Mouse (Mus musculus): ENCODE data around the gene Coq8b. TPM values are rescaled to one million over a fixed set of nuclear protein-coding genes. Genes with fewer than 3 reads are reported as not detected.

Gene Coq8b
- polyA plus RNA-seq, 1 experiment from 2014 or later = 21.1 TPM

DNA sequence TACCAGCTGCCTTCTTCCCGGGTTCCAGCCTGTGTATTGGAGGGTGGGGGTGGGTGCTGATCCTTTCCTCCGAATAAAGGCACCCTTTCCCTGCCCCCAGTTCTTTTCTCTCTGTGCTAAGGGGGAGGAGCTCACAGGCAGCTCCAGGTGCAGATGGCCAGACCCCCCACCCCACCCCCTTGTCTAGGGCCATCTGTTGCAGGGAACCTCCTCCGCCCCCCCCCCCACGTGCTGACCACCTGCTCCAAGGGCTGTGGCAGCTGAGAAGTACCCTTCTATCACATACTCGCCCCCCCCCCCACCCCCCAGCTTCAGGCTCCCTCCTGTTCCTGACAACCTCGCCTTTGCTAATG, 25.0 kb downstream of the Coq8b start:
- peak overlapping the region; percentile 88 for H3K4me2 ChIP-seq (ENCODE audit: low read length)
- peak overlapping the region; percentile 6 for H3K9ac ChIP-seq (ENCODE audit: low read length)
- ATAC-seq = peak; percentile 47
- no peaks in the 10 kb centered on the region for H3K9me3 ChIP-seq (replicated peaks; ENCODE audit: control insufficient read depth, low read length)
- DNase-seq (ENCODE audit: low spot score) = peak; percentile 77
- H3K27me3 ChIP-seq (replicated peaks; ENCODE audit: control insufficient read depth, insufficient read depth, low read length) = no peaks in the 10 kb centered on the region
- peaks cover 27% of the 10 kb centered on the region for H3K4me1 ChIP-seq (ENCODE audit: control insufficient read depth, insufficient read depth, low read length)
- peaks cover 20% of the 10 kb centered on the region for H3K36me3 ChIP-seq (ENCODE audit: control insufficient read depth, insufficient read depth, low read length)
- WGBS = 0% methylated on average over 5 of the region's 6 CpGs
- peak overlapping the region; percentile 74 for H3K4me3 ChIP-seq (ENCODE audit: low read depth, low read length)
- H3K27ac ChIP-seq (ENCODE audit: low read depth, low read length) = peak overlapping the region; percentile 87

DNA sequence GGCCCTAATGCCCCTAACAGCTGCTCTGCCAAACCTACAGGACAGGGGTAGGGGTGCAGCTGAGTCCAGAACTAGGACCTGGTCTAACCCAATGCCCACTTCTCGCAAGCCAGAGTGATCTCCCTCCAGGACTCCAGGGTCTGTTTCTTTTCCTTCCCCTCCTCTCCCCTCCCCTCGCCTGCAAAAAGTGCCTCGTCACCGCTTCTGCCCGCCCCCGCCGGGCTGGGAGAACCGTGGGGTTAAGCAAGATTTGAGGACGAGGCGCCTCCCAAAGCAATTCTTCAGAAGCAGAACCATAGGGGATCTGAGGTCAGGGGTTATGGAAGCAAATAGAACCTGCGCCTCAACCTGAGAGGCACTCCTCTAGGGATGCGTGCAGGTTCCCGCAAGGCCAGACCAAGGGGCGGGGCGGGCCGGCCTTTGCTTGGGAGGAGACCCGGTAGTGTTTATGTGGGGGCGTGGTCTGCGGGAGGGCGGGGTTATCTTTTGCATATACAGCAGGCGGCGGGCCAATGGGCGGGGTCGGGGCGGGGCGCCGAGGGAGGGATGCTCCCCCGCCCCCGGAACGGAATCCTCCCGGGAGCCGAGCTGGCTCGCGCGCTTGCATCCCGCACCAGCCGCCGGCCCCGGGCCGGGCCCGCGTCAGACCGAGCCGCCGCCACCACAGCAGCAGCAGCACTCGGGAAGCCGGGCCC, 25.5 kb downstream of the Coq8b start, which contains the start of gene Numbl:
Gene Numbl, plus strand, starts transcription at position 229 of the 695 bp plus-strand sequence.
- under 1% methylated on average over 42 of the region's 47 CpGs for WGBS
- Histone ChIP-seq H3K36me3 (ENCODE audit: control insufficient read depth, insufficient read depth, low read length) (peaks cover 20% of the 10 kb centered on the region), H3K4me2 (ENCODE audit: low read length) (peak within 1 kb of the TSS; percentile 88), H3K9ac (ENCODE audit: low read length) (peak within 1 kb of the TSS; percentile 91), H3K27ac (ENCODE audit: low read depth, low read length) (peak within 1 kb of the TSS; percentile 87), H3K4me1 (ENCODE audit: control insufficient read depth, insufficient read depth, low read length) (peaks cover 27% of the 10 kb centered on the region), H3K27me3 (replicated peaks; ENCODE audit: control insufficient read depth, insufficient read depth, low read length) (no peaks in the 10 kb centered on the region), H3K4me3 (ENCODE audit: low read depth, low read length) (peak within 1 kb of the TSS; percentile 74), H3K9me3 (replicated peaks; ENCODE audit: control insufficient read depth, low read length) (no peaks in the 10 kb centered on the region)
- ATAC-seq (peak; percentile 73), DNase-seq (ENCODE audit: low spot score) (peak; percentile 95)

DNA sequence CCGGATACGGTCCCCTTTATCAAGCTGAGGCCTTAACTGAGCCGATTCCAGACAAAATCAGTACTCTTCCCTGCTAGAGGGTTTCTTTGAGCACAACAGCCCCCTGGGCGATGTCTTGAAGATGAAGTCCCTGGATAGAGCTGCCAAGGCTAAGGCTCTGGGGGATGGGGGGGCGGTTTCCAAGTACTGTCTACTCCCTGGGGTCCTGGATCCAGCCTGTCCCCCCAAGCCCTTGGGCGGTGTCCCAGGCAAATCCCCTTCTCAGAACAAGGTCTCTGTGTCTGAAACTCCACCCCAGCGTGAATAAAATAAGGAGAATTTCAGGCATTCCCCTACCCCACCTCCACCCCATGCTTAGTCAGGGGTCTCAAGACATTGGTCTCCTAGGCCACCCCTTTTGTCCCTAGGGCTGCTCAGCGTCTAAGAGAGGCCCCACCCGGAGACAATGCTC, 26.5 kb downstream of the Coq8b start:
- H3K9me3 ChIP-seq (replicated peaks; ENCODE audit: control insufficient read depth, low read length) = no peaks in the 10 kb centered on the region
- H3K9ac ChIP-seq (ENCODE audit: low read length) = peak overlapping the region; percentile 91
- peak overlapping the region; percentile 74 for H3K4me3 ChIP-seq (ENCODE audit: low read depth, low read length)
- H3K36me3 ChIP-seq (ENCODE audit: control insufficient read depth, insufficient read depth, low read length) = peaks cover 28% of the 10 kb centered on the region
- H3K27ac ChIP-seq (ENCODE audit: low read depth, low read length) = peak overlapping the region; percentile 87
- H3K4me1 ChIP-seq (ENCODE audit: control insufficient read depth, insufficient read depth, low read length) = peaks cover 27% of the 10 kb centered on the region
- H3K27me3 ChIP-seq (replicated peaks; ENCODE audit: control insufficient read depth, insufficient read depth, low read length) = no peaks in the 10 kb centered on the region
- peak overlapping the region; percentile 88 for H3K4me2 ChIP-seq (ENCODE audit: low read length)
- peak; percentile 45 for DNase-seq (ENCODE audit: low spot score)
- WGBS = under 1% methylated on average over 9 of the region's 9 CpGs
- 0 out of 2 replicates have a peak, but pooled peaks have one; percentile 2 for ATAC-seq

DNA sequence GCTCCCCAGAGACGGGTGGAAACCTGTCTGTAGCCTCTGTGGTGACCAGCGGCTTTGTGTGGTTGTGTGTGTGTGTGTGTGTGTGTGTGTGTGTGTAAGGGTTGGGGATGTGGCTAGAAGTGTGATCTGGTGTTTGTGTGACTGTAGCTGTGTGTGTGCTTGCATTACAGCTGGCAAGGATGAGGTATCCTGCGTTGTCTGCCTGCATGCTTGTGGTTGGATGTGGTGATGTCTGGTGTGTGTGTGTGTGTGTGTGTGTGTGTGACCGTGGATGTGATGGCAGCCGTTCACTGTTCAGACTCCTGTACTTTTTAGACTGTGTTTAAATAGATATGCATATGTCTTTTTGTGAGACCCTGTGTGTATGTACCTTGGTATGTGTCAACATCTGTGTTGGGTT, 26.9 kb downstream of the Coq8b start:
- Histone ChIP-seq H3K9me3 (replicated peaks; ENCODE audit: control insufficient read depth, low read length) (no peaks in the 10 kb centered on the region), H3K4me3 (ENCODE audit: low read depth, low read length) (peak overlapping the region; percentile 74), H3K4me1 (ENCODE audit: control insufficient read depth, insufficient read depth, low read length) (peaks cover 27% of the 10 kb centered on the region), H3K27ac (ENCODE audit: low read depth, low read length) (peak overlapping the region; percentile 87), H3K9ac (ENCODE audit: low read length) (peak overlapping the region; percentile 91), H3K27me3 (replicated peaks; ENCODE audit: control insufficient read depth, insufficient read depth, low read length) (no peaks in the 10 kb centered on the region), H3K36me3 (ENCODE audit: control insufficient read depth, insufficient read depth, low read length) (peaks cover 33% of the 10 kb centered on the region), H3K4me2 (ENCODE audit: low read length) (peak overlapping the region; percentile 88)
- DNase-seq (ENCODE audit: low spot score) (peak; percentile 42), ATAC-seq (no peak)
- 28% methylated on average over 5 of the region's 5 CpGs for WGBS

DNA sequence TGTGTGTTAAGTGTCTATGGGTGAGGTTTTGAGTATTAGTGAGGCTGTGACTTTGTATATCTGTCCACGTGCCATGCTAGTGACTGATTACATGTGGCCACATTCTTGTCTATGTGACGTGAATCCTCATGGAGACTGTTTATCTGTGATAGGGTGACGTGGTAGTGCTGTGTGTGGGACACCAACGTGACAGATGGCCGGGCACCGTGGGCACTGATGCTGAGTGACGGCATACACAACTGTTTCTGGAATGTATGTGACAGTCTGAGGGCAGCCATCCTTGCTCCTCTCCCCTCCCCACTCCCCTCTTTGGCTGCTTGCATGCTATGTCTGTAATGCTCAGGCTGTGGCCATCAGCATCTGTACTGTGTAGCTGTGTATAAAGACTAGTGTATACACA, 28.0 kb downstream of the Coq8b start:
- Histone ChIP-seq H3K27ac (ENCODE audit: low read depth, low read length) (0 out of 2 replicates have a peak overlapping the region, but pooled peaks have one; percentile 6), H3K4me2 (ENCODE audit: low read length) (peak overlapping the region; percentile 88), H3K4me3 (ENCODE audit: low read depth, low read length) (peak overlapping the region; percentile 74), H3K4me1 (ENCODE audit: control insufficient read depth, insufficient read depth, low read length) (peaks cover 27% of the 10 kb centered on the region), H3K27me3 (replicated peaks; ENCODE audit: control insufficient read depth, insufficient read depth, low read length) (no peaks in the 10 kb centered on the region), H3K36me3 (ENCODE audit: control insufficient read depth, insufficient read depth, low read length) (peaks cover 44% of the 10 kb centered on the region), H3K9me3 (replicated peaks; ENCODE audit: control insufficient read depth, low read length) (no peaks in the 10 kb centered on the region), H3K9ac (ENCODE audit: low read length) (peak overlapping the region; percentile 91)
- 59% methylated on average over 7 of the region's 7 CpGs for WGBS
- DNase-seq (ENCODE audit: low spot score) (no peak), ATAC-seq (no peak)

DNA sequence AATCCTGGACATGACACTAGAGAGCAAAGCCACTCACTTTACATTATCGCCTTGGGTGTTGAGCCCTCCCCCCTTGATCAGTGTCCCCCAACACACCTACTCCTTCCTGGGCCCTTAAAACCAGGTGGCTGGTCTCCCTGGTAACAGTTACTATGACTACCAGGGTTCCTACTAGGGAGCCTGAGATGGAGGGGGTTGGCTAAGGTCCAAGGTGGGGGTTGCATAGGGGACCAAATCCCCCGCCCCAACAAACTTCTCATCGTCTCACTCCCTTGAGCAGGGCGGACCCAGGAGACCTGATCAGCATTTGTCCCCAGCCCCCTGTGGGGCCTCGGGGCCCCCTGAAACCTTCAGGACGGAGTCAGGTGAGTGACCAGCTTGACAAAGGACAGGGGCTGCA, 29.1 kb downstream of the Coq8b start:
- no peak overlapping the region for H3K4me3 ChIP-seq (ENCODE audit: low read depth, low read length)
- WGBS = 58% methylated on average over 6 of the region's 6 CpGs
- H3K9ac ChIP-seq (ENCODE audit: low read length) = 0 out of 2 replicates have a peak overlapping the region, but pooled peaks have one; percentile 17
- peaks cover 53% of the 10 kb centered on the region for H3K36me3 ChIP-seq (ENCODE audit: control insufficient read depth, insufficient read depth, low read length)
- peaks cover 27% of the 10 kb centered on the region for H3K4me1 ChIP-seq (ENCODE audit: control insufficient read depth, insufficient read depth, low read length)
- no peak overlapping the region for H3K4me2 ChIP-seq (ENCODE audit: low read length)
- DNase-seq (ENCODE audit: low spot score) (no peak), ATAC-seq (no peak)
- H3K9me3 ChIP-seq (replicated peaks; ENCODE audit: control insufficient read depth, low read length) = no peaks in the 10 kb centered on the region
- no peaks in the 10 kb centered on the region for H3K27me3 ChIP-seq (replicated peaks; ENCODE audit: control insufficient read depth, insufficient read depth, low read length)
- H3K27ac ChIP-seq (ENCODE audit: low read depth, low read length) = no peak overlapping the region

DNA sequence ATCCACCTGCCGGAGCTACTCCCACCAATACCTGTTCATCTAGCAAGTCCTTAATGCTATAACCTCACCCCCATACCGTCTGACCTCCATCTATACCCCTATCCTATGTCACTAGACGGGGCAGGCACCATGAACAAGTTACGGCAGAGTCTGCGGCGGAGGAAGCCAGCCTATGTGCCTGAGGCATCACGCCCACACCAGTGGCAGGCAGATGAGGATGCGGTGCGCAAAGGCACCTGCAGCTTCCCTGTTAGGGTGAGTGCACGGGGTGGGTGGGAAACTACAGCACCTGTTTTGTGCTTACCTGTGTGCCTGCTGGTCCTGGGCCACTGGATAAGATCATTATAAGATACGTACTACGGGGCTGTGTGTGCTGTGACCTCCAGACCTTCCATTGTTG, 31.9 kb downstream of the Coq8b start:
- ATAC-seq = no peak
- WGBS = 94% methylated on average over 12 of the region's 12 CpGs

DNA sequence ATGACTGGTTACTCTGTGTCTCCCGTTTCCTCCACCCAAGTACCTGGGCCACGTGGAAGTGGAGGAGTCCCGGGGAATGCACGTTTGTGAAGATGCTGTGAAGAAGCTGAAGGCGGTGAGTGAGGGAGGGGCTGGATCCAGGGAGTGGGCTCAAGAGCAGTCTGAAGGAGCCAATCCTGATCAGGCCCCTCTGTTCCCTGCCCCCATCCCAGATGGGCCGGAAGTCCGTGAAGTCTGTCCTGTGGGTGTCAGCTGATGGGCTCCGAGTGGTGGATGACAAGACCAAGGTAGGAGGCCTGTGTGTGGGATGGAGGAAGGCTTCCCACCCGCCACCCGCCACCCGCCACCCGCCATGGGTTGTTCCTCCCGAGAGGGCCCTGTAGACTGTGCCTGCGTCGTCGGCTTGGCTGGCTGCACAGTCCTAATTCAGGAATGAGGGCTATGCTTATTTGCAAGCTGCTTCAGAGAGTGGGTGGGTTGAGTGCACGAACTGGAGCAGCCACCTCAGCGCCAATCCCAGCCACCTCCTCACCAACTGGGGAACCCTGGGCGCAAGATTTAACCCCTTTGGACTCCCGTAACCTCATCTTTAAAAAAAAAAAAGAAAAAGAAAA, 33.8 kb downstream of the Coq8b start:
- Histone ChIP-seq H3K4me1 (ENCODE audit: control insufficient read depth, insufficient read depth, low read length) (peaks cover 4% of the 10 kb centered on the region), H3K27me3 (replicated peaks; ENCODE audit: control insufficient read depth, insufficient read depth, low read length) (no peaks in the 10 kb centered on the region), H3K36me3 (ENCODE audit: control insufficient read depth, insufficient read depth, low read length) (peaks cover 97% of the 10 kb centered on the region), H3K4me3 (ENCODE audit: low read depth, low read length) (no peak overlapping the region), H3K9ac (ENCODE audit: low read length) (no peak overlapping the region), H3K27ac (ENCODE audit: low read depth, low read length) (no peak overlapping the region), H3K4me2 (ENCODE audit: low read length) (no peak overlapping the region), H3K9me3 (replicated peaks; ENCODE audit: control insufficient read depth, low read length) (no peaks in the 10 kb centered on the region)
- DNase-seq (ENCODE audit: low spot score) = no peak
- WGBS = 81% methylated on average over 20 of the region's 20 CpGs
- ATAC-seq = no peak

More for the DNA sequence above, 31.9 kb downstream of the Coq8b start:
- Histone ChIP-seq H3K9ac (ENCODE audit: low read length) (no peak overlapping the region), H3K4me3 (ENCODE audit: low read depth, low read length) (no peak overlapping the region), H3K27ac (ENCODE audit: low read depth, low read length) (no peak overlapping the region), H3K36me3 (ENCODE audit: control insufficient read depth, insufficient read depth, low read length) (peaks cover 81% of the 10 kb centered on the region), H3K4me2 (ENCODE audit: low read length) (no peak overlapping the region), H3K4me1 (ENCODE audit: control insufficient read depth, insufficient read depth, low read length) (peaks cover 21% of the 10 kb centered on the region), H3K27me3 (replicated peaks; ENCODE audit: control insufficient read depth, insufficient read depth, low read length) (no peaks in the 10 kb centered on the region), H3K9me3 (replicated peaks; ENCODE audit: control insufficient read depth, low read length) (no peaks in the 10 kb centered on the region)
- DNase-seq (ENCODE audit: low spot score) = no peak

DNA sequence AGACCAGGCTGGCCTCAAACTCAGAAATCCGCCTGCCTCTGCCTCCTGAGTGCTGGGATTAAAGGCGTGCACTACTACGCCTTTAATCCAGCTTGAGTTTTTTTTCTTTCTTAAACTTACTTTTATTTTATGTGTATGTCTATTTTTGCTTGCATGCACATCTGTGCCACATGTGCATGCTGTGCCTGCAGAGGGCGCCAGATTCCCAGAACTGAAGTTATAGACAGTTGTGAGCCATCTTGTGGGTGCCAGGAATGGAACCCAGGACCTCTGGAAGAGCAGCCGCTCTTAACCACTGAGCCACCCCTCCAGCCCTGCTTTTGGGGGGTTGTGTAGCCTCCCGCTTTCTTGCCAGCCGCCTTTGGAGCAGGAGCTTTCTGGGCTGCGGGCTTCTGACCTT, 38.6 kb downstream of the Coq8b start:
- WGBS = 90% methylated on average over 8 of the region's 8 CpGs
- Histone ChIP-seq H3K9ac (ENCODE audit: low read length) (no peak overlapping the region), H3K4me1 (ENCODE audit: control insufficient read depth, insufficient read depth, low read length) (no peaks in the 10 kb centered on the region), H3K4me2 (ENCODE audit: low read length) (no peak overlapping the region), H3K4me3 (ENCODE audit: low read depth, low read length) (no peak overlapping the region), H3K36me3 (ENCODE audit: control insufficient read depth, insufficient read depth, low read length) (peaks cover 92% of the 10 kb centered on the region), H3K9me3 (replicated peaks; ENCODE audit: control insufficient read depth, low read length) (no peaks in the 10 kb centered on the region), H3K27me3 (replicated peaks; ENCODE audit: control insufficient read depth, insufficient read depth, low read length) (no peaks in the 10 kb centered on the region), H3K27ac (ENCODE audit: low read depth, low read length) (no peak overlapping the region)
- ATAC-seq (no peak), DNase-seq (ENCODE audit: low spot score) (no peak)

All from forebrain, embryonic 14.5 days (tissue).